Mouse (Mus musculus) CH12.LX (cell line): Measurements from ENCODE around the gene Selp.

ENCODE experiments used
- CTCF ChIP-seq, 2 experiments: IDR thresholded peaks in 1 of 2; conservative IDR thresholded peaks in 1 of 2; 2 replicates each; pipeline ENCODE4 v1.5.1; 2011 to 2012; ENCODE audit warnings: low read depth in 2 of 2, low read length in 2 of 2, improper control_type of control experiment in 1 of 2, inconsistent platforms in 1 of 2, mild to moderate bottlenecking in 1 of 2, moderate library complexity in 1 of 2
- ELF1 ChIP-seq: IDR thresholded peaks from 2 replicates; pipeline ENCODE4 v1.6.1; 2014; ENCODE audit warnings: low read depth, mild to moderate bottlenecking, inconsistent platforms, low read length, improper control_type of control experiment
- EP300 ChIP-seq: IDR thresholded peaks from 2 replicates; pipeline ENCODE4 v1.6.1; 2011; ENCODE audit warnings: low read length, improper control_type of control experiment
- MAX ChIP-seq: IDR thresholded peaks from 2 replicates; pipeline ENCODE4 v1.6.1; 2011; ENCODE audit warnings: low read length, improper control_type of control experiment
- NRF1 ChIP-seq: IDR thresholded peaks from 2 replicates; pipeline ENCODE4 v1.6.1; 2014; ENCODE audit warnings: low read depth, mild to moderate bottlenecking, inconsistent platforms, low read length, improper control_type of control experiment, moderate library complexity
- POLR2A ChIP-seq: IDR thresholded peaks from 2 replicates; pipeline ENCODE4 v1.6.1; 2011; ENCODE audit warnings: low read depth, mild to moderate bottlenecking, improper control_type of control experiment, low read length
- POLR2AphosphoS2 ChIP-seq: IDR thresholded peaks from 2 replicates; pipeline ENCODE4 v1.6.1; 2011; ENCODE audit warnings: low read depth, low read length, improper control_type of control experiment
- SMC3 ChIP-seq: IDR thresholded peaks from 2 replicates; pipeline ENCODE4 v1.6.1; 2011; ENCODE audit warnings: low read depth, low read length, improper control_type of control experiment
- TBP ChIP-seq: conservative IDR thresholded peaks from 2 replicates; pipeline ENCODE4 v1.6.1; 2011; ENCODE audit warnings: low read depth, low read length, improper control_type of control experiment
- USF1 ChIP-seq: IDR thresholded peaks from 2 replicates; pipeline ENCODE4 v1.6.1; 2014; ENCODE audit warnings: low read depth, mild to moderate bottlenecking, inconsistent platforms, low read length, improper control_type of control experiment
- USF2 ChIP-seq: conservative IDR thresholded peaks from 2 replicates; pipeline ENCODE4 v1.6.1; 2011; ENCODE audit warnings: low read depth, low read length, improper control_type of control experiment

DNA sequence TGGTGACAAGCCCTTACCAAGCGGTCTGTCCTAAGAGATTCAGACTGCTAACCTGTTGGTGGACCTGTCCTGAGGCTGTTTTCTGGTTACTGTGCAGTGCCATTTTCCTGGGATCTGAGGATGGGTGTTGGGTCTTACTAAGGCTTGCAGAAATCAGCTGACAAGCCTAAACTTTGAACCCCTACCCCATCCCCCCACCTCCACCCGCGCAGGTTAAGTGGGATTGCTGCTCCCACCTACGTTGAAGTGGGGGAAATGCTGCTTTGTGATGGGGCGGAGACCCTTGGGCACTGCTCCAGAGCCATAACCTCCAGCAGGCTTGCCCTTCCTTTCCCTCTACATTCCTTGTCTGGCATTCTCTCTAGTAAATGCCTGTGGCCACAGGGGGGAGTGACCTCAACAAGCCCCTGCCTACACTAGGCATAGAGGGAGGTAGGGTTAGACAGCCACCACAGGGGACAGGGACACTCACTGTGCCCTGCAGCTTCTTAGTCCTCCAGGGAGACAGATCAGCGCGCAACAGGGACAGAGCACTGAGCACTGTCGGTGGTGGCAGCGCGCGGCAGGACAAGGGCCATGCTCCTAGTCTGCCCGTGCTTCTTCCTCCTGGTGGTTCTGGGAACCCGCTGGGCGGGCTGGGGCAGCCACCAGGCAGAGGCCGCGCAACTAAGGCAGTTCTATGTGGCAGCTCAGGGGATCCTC, 36.5 kb downstream of the Selp start, which contains the start of gene F5:
- TF ChIP-seq CTCF (conservative IDR thresholded peaks at IDR 0.05 in 1 of 2, IDR thresholded peaks at IDR 0.05 in 1 of 2; ENCODE audit: low read depth in 2 of 2, low read length in 2 of 2) (no peak), MAX (no peak), POLR2A (no peak), NRF1 (no peak), SMC3 (no peak), USF2 (no peak), POLR2AphosphoS2 (no peak), EP300 (no peak), TBP (no peak), ELF1 (no peak), USF1 (no peak)
